Comparison of ENCODE assay signal across 17 mouse cellular contexts in genomic region chr13:5871414-5871813, GRCm38 (mm10). TPM values are rescaled to one million over a fixed set of nuclear protein-coding genes. Genes with fewer than 3 reads are reported as not detected.
A peak's percentile ranks its signal among the peaks of the same experiment; 100 is the strongest.
DNase-seq lines count a peak whose midpoint lies in the region; ATAC-seq and TF ChIP-seq lines count a peak whose summit lies in the region.
"Had no signal": no experiment of that assay in that cellular context is flagged by ENCODE, and none has a peak within 500 bp of the region (broad histone marks: within the 10 kb centered on the region; RNA-seq: fewer than 3 reads in every experiment).

No protein-coding gene starts in this region.

- WGBS in heart, embryonic 13.5 days, result 72% methylated on average over 7 of the region's 7 CpGs
- WGBS in lung, embryonic 14.5 days, result 55% methylated on average over 7 of the region's 7 CpGs

- TF ChIP-seq POLR2A in myocyte (IDR thresholded peaks at IDR 0.05; ENCODE audit: insufficient read length, low read depth), result no peak

- no peak overlapping the region for H3K9ac ChIP-seq in heart, embryonic 13.5 days
- no peak overlapping the region for H3K9ac ChIP-seq in lung, embryonic 14.5 days
- H3K9ac ChIP-seq: forebrain, embryonic 15.5 days; neural tube, embryonic 13.5 days had no signal

- no peak overlapping the region for H3ac ChIP-seq in myocyte (ENCODE audit: control insufficient read depth, insufficient read length)

- H3K4me3 ChIP-seq in heart, embryonic 13.5 days, result no peak overlapping the region
- H3K4me3 ChIP-seq in lung, embryonic 14.5 days (ENCODE audit: low read depth, low read length), result no peak overlapping the region
- no peak overlapping the region for H3K4me3 ChIP-seq in myocyte
- H3K4me3 ChIP-seq: forebrain, embryonic 15.5 days; neural tube, embryonic 13.5 days had no signal

- no peaks in the 10 kb centered on the region for H3K9me3 ChIP-seq in heart, embryonic 13.5 days
- no peaks in the 10 kb centered on the region for H3K9me3 ChIP-seq in lung, embryonic 14.5 days (ENCODE audit: low read depth, low read length)
- H3K9me3 ChIP-seq: forebrain, embryonic 15.5 days; neural tube, embryonic 13.5 days had no signal

- H3K79me2 ChIP-seq in myocyte (ENCODE audit: control insufficient read depth, insufficient read depth), result peaks cover 21% of the 10 kb centered on the region

- DNase-seq in heart, adult 8-10 months (ENCODE audit: low spot score), result no peak
- peak; percentile 27 for DNase-seq in lung, embryonic 14.5 days
- no peak for DNase-seq in lung, postnatal 10 days
- DNase-seq in adipocyte (ENCODE audit: low spot score), result peak; percentile 49
- DNase-seq in cerebellum, postnatal 14 days, result no peak
- DNase-seq in layer of hippocampus, postnatal 14 days (ENCODE audit: low spot score in 2 of 2), result no peak
- DNase-seq: cerebellum, adult 2 months; embryo, embryonic 11 days; kidney, adult 8-10 months; kidney, postnatal 36 days; liver; lung, postnatal 14 days had no signal

- H3K27ac ChIP-seq in heart, embryonic 13.5 days (replicated peaks), result peak overlapping the region; percentile 24; the same call in 1 of the 2 replicates
- H3K27ac ChIP-seq in lung, embryonic 14.5 days (ENCODE audit: low read depth), result 0 out of 2 replicates have a peak overlapping the region, but pooled peaks have one; percentile 10
- H3K27ac ChIP-seq: forebrain, embryonic 15.5 days; neural tube, embryonic 13.5 days had no signal

- no peak for TF ChIP-seq CTCF in lung, embryonic 14.5 days (IDR thresholded peaks at IDR 0.05; ENCODE audit: low read depth)

- peaks cover 31% of the 10 kb centered on the region for H3K36me3 ChIP-seq in heart, embryonic 13.5 days
- peaks cover 26% of the 10 kb centered on the region for H3K36me3 ChIP-seq in lung, embryonic 14.5 days (ENCODE audit: insufficient read depth)
- H3K36me3 ChIP-seq in myocyte (ENCODE audit: control insufficient read depth, insufficient read depth), result peaks cover 25% of the 10 kb centered on the region

- H3K27me3 ChIP-seq in heart, embryonic 13.5 days (replicated peaks), result no peaks in the 10 kb centered on the region
- H3K27me3 ChIP-seq in lung, embryonic 14.5 days (ENCODE audit: insufficient read depth, low read length), result no peaks in the 10 kb centered on the region
- no peaks in the 10 kb centered on the region for H3K27me3 ChIP-seq in myocyte (ENCODE audit: control insufficient read depth, insufficient read depth, insufficient read length)
- H3K27me3 ChIP-seq: forebrain, embryonic 15.5 days; neural tube, embryonic 13.5 days had no signal

- ATAC-seq in heart, embryonic 13.5 days (ENCODE audit: extremely low read depth, insufficient number of reproducible peaks, low FRiP score, low TSS enrichment), result no peak
- ATAC-seq in lung, embryonic 14.5 days (ENCODE audit: insufficient read depth), result no peak
- ATAC-seq: activated CD4-positive, CD25-positive, alpha-beta regulatory T cell, adult 4 months had no signal

- peaks cover 46% of the 10 kb centered on the region for H3K4me1 ChIP-seq in heart, embryonic 13.5 days
- peaks cover 7% of the 10 kb centered on the region; the same call in 1 of the 2 replicates for H3K4me1 ChIP-seq in lung, embryonic 14.5 days (ENCODE audit: insufficient read depth)

- H3K4me2 ChIP-seq in heart, embryonic 13.5 days, result no peak overlapping the region
- H3K4me2 ChIP-seq in lung, embryonic 14.5 days, result no peak overlapping the region
- peak overlapping the region; percentile 77 for H3K4me2 ChIP-seq in myocyte (ENCODE audit: low read depth)
- H3K4me2 ChIP-seq: forebrain, embryonic 15.5 days; neural tube, embryonic 13.5 days had no signal

TF ChIP-seq in myocyte, 11 proteins besides CTCF, POLR2A, EP300 and RAD21:
- no peak for TF ChIP-seq TCF3 (IDR thresholded peaks at IDR 0.05; ENCODE audit: insufficient read length, low read depth)
- no peak for TF ChIP-seq REST (IDR thresholded peaks at IDR 0.05; ENCODE audit: insufficient read depth, insufficient read length)
- TF ChIP-seq SRF (IDR thresholded peaks at IDR 0.05; ENCODE audit: control insufficient read depth, insufficient read length, low read depth), result peak; percentile 72
- no peak for TF ChIP-seq MYOD1 (IDR thresholded peaks at IDR 0.05; ENCODE audit: control insufficient read depth in 1 of 3, insufficient read length in 2 of 3, low read depth in 2 of 3)
- TF ChIP-seq MYOG (IDR thresholded peaks at IDR 0.05; ENCODE audit: control insufficient read depth in 1 of 3, insufficient read depth in 1 of 3, insufficient read length in 2 of 3, low read depth in 2 of 3), result no peak
- no peak for TF ChIP-seq E2F4 (IDR thresholded peaks at IDR 0.05; ENCODE audit: insufficient read depth)
- TF ChIP-seq USF1 (IDR thresholded peaks at IDR 0.05; ENCODE audit: low read depth), result no peak
- peak; percentile 32 for TF ChIP-seq POLR2AphosphoS2 (IDR thresholded peaks at IDR 0.05; ENCODE audit: insufficient read length, low read depth)
- no peak for TF ChIP-seq MAX (IDR thresholded peaks at IDR 0.05; ENCODE audit: low read depth)

RNA-seq across cellular contexts. Expression of gene Klf6, which starts 10.1 kb away (rescaled TPM):
- polyA plus RNA-seq in heart, embryonic 13.5 days (2015; fragmentation: Nextera tagmentation; extraction: Ambion mirVana), result 63.8 and 64.3 TPM in 2 replicates
- total RNA-seq in heart, adult 8-10 months (2022), result 10 to 100 TPM; 36.0 to 49.3 (median 42.0) TPM
- 57.2 and 59.6 TPM in 2 replicates for polyA plus RNA-seq in lung, embryonic 14.5 days (2014; fragmentation: Nextera tagmentation; extraction: Ambion mirVana)
- polyA plus RNA-seq in myocyte (2012; fragmentation: generic; extraction: Trizol), result 21.2 TPM
- 10 to 100 TPM; 29.9 to 38.2 TPM for total RNA-seq in layer of hippocampus, postnatal 14 days (2021)

Comparison
In these comparisons a context has a peak if more than half of its experiments do, and no peak if none do; other contexts are left out.
1. DNase-seq: peak in lung, embryonic 14.5 days (single experiment) and adipocyte (single experiment); none in heart, adult 8-10 months (single experiment), lung, postnatal 10 days (single experiment), cerebellum, postnatal 14 days (0 of 2) and layer of hippocampus, postnatal 14 days (0 of 2).